Mouse (Mus musculus): ENCODE measurements around the gene Adamts9.

Gene Adamts9

DNA sequence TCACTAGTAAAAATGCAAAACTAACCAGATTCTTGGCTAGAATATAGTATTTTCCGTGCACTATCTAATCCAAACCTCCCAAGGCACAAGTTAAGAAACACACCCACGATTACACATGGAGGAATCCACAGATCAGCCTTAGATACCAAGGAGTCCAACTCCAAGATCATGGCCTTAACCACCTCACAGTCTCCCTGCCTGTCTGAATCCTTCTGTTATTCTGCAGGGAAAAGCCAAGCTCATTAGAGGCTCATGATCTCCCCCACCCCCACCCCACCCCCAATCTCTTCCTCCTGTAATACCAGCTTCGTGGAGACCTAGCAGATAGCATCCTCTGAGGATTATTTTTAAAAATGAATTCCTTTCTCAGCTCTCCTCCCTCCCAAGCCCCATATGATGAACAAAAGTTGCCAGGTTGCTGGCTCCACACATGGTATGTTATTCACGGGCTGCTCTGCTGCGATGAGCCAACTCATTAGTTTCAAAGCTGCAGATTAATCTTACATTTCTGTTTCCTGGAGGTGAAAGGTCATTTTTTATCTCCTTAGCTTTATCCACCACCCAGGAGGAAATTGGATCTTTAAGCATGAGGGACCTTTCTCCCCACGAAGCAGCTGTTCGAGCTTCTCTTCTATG is 215.8 kb downstream of the Adamts9 start:
- DNase-seq (ENCODE audit: low read depth, low spot score): no peak

DNA sequence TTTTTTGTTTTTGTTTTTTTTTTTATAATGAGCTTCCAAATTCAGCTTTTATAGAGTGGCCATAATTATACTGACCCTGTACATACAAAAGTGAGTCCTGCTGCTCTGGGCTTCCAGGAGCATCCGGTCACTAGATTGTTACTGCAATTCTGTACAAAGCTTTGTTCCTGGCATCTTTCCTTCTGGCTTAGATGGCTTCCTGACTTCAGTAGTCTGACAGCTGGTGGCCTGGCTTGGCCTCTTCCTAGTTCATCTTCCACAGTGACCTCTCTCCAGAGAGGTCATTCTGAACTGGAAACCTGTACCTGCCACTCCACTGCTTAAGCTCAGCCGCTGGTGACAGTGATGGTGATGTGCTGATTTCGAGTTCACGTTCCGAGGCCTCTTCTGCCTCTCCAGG is 217.2 kb downstream of the Adamts9 start:
- no peak for DNase-seq (ENCODE audit: low read depth, low spot score)

DNA sequence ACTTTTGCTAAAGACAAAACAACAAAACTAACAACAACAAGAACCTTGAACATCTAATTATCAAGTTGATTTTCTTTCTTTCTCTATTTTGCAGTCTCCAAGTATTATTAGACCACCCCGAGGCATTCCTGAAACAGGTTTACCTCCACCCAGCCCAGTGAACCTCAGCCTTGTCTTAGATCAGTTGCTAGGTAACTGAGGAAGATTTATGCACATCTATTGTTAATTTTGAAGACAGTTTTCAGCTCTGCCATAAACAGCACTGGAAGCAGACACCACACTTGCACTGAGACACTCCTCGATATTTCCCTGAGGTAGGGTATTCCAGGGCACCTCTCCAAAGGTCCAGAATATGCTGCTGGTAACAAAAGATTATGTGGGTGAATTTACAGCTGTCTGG is 218.9 kb downstream of the Adamts9 start:
- no peak for DNase-seq (ENCODE audit: low read depth, low spot score)

All from retina, adult 2 months (tissue).